Mouse (Mus musculus): ENCODE data around the gene Olfr619.

Gene Olfr619

GRCm38 (mm10) chr7:103600275-103600674, at the start of gene Olfr619:
TSS of gene Olfr619 (plus strand) at chr7:103600575.
- no peak for DNase-seq (ENCODE audit: low spot score in 2 of 2)

- no peak for DNase-seq (ENCODE audit: low spot score in 2 of 2)
These were observed 44.6 kb upstream of the Olfr619 start, which contains the start of gene Olfr615 for GRCm38 (mm10) chr7:103555779-103556178. TSS of gene Olfr615 (plus strand) at chr7:103556079.

- DNase-seq (ENCODE audit: low spot score in 2 of 2): no peak
These were observed 31.3 kb upstream of the Olfr619 start, which contains the start of gene Olfr616 for GRCm38 (mm10) chr7:103569043-103569442. TSS of gene Olfr616 (minus strand) at chr7:103569143.

GRCm38 (mm10) chr7:103572761-103573160, 27.6 kb upstream of the Olfr619 start, which contains the start of gene Olfr617:
TSS of gene Olfr617 (plus strand) at chr7:103573061.
- DNase-seq (ENCODE audit: low spot score in 2 of 2): no peak

- no peak for DNase-seq (ENCODE audit: low spot score in 2 of 2)
These were observed 10.6 kb upstream of the Olfr619 start, which contains the start of gene Olfr618 for GRCm38 (mm10) chr7:103589803-103590202. TSS of gene Olfr618 (plus strand) at chr7:103590103.

GRCm38 (mm10) chr7:103607425-103607824, 7.0 kb downstream of the Olfr619 start:
- no peak for DNase-seq (ENCODE audit: low spot score in 2 of 2)

GRCm38 (mm10) chr7:103612434-103612833, 12.1 kb downstream of the Olfr619 start, which contains the start of gene Olfr620:
TSS of gene Olfr620 (minus strand) at chr7:103612534.
- DNase-seq (ENCODE audit: low spot score in 2 of 2): no peak

- no peak for DNase-seq (ENCODE audit: low spot score in 2 of 2)
These were observed 36.4 kb downstream of the Olfr619 start for GRCm38 (mm10) chr7:103636795-103637194.

- DNase-seq (ENCODE audit: low spot score in 2 of 2): no peak
These were observed 42.2 kb downstream of the Olfr619 start, which contains the start of gene Olfr622 for GRCm38 (mm10) chr7:103642602-103643001. TSS of gene Olfr622 (minus strand) at chr7:103642702.

- no peak for DNase-seq (ENCODE audit: low spot score in 2 of 2)
These were observed 43.7 kb downstream of the Olfr619 start for GRCm38 (mm10) chr7:103644070-103644469.

Measured in spleen, postnatal 4 days (tissue).